In genomic region chr14:103180096-103180495, GRCm38 (mm10) we compare ENCODE assay signal across 22 mouse cellular contexts.
DNase-seq lines count a peak whose midpoint lies in the region; ATAC-seq and TF ChIP-seq lines count a peak whose summit lies in the region.
"Had no signal": no experiment of that assay in that cellular context is flagged by ENCODE, and none has a peak within 500 bp of the region (broad histone marks: within the 10 kb centered on the region; RNA-seq: fewer than 3 reads in every experiment).

No protein-coding gene starts in this region.

- ATAC-seq in activated CD4-positive, CD25-positive, alpha-beta regulatory T cell, adult 4 months = no peak
- ATAC-seq: forebrain, embryonic 13.5 days; forebrain, embryonic 15.5 days; forebrain, postnatal 0 days; Patski had no signal

- no peaks in the 10 kb centered on the region for H3K79me3 ChIP-seq in C2C12 (ENCODE audit: low read depth)

- H3K79me2 ChIP-seq in C2C12 (ENCODE audit: control insufficient read depth, insufficient read depth) = no peaks in the 10 kb centered on the region

- no peak overlapping the region for H3ac ChIP-seq in C2C12 (ENCODE audit: control insufficient read depth, insufficient read length, low read depth)

- no peaks in the 10 kb centered on the region for H3K27me3 ChIP-seq in C2C12 (ENCODE audit: control insufficient read depth, insufficient read depth, insufficient read length)
- H3K27me3 ChIP-seq: embryonic facial prominence, embryonic 12.5 days; forebrain, embryonic 13.5 days; forebrain, embryonic 15.5 days; Patski had no signal

- no peak overlapping the region for H3K4me3 ChIP-seq in C2C12 (ENCODE audit: insufficient read depth, poor library complexity, severe bottlenecking)
- H3K4me3 ChIP-seq: embryonic facial prominence, embryonic 10.5 days; embryonic facial prominence, embryonic 12.5 days; forebrain, embryonic 13.5 days; forebrain, embryonic 15.5 days had no signal

- DNase-seq in adrenal gland, adult 2 months = peak; percentile 21
- no peak for DNase-seq in adrenal gland, adult 18-20 months (ENCODE audit: low spot score in 2 of 2)
- DNase-seq in 3134 (ENCODE audit: extremely low read depth, insufficient read length, low spot score) (peak; percentile 5), 3T3-L1 (ENCODE audit: low read depth, low spot score) (peak; percentile 52)
- DNase-seq in heart, adult 9 months (ENCODE audit: low spot score in 2 of 2) = no peak
- no peak for DNase-seq in neural tube, embryonic 10.5 days (ENCODE audit: extremely low spot score, low spot score)
- DNase-seq: adrenal gland, postnatal 25 days; B cell, adult 2 months; cerebellum, adult 11 months; cerebellum, adult 18-20 months; cerebellum, adult 8-10 months; cerebellum, adult 9-11 months; cerebellum, postnatal 14 days; cerebellum, postnatal 36 days; forebrain, postnatal 0 days had no signal

- H3K36me3 ChIP-seq in C2C12 (ENCODE audit: control insufficient read depth, insufficient read depth) = peaks cover 6% of the 10 kb centered on the region

- no peak for TF ChIP-seq CTCF in C2C12 (IDR thresholded peaks at IDR 0.05; ENCODE audit: control insufficient read depth, insufficient read depth, insufficient read length)

TF ChIP-seq in C2C12, 6 proteins besides CTCF, POLR2A, EP300 and RAD21:
- TF ChIP-seq MAX (IDR thresholded peaks at IDR 0.05) = no peak
- peak; percentile 10 for TF ChIP-seq USF1 (IDR thresholded peaks at IDR 0.05; ENCODE audit: low read depth)
TF ChIP-seq in C2C12: peak in this region for 1.

Comparison
In these comparisons a context has a peak if more than half of its experiments do, and no peak if none do; other contexts are left out.
1. DNase-seq: peak in adrenal gland, adult 2 months (single experiment), 3134 (single experiment) and 3T3-L1 (single experiment); none in adrenal gland, adult 18-20 months (0 of 2), heart, adult 9 months (0 of 2) and neural tube, embryonic 10.5 days (single experiment).